Mouse (Mus musculus): ENCODE results near the gene Cad. TPM values are rescaled to one million over a fixed set of nuclear protein-coding genes. Genes with fewer than 3 reads are reported as not detected.

Gene Cad
- polyA plus RNA-seq, 1 experiment from 2014 or later = 39.8 TPM

DNA sequence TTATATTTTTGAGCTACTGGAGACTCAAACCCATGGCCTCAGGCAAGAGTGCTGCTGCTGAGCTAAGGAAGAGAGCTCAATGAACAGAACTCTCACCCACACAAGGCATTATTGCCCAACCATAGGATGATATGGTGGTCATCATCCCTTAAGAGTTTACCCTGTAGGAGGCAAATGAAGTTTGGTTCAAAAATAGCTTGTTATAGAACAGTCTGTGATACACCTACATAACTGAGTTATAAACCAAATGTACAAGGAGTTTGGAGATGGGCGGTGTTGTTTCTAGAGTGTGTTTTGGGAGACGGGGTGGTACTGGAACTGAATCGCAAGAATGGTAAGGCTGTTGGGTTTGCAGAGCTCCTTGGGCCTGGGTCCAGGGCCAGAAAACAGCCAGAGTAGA lies 15.2 kb downstream of the Cad start:
- ChIA-PET POLR2A (no interaction called here), CTCF (interaction anchor here (1.1 to 2.7 kb wide), 4 partner anchors 11 to 16 kb away, joined by 3 to 15 read pairs (median 3); partner anchors contain the start of gene Cad)
- ATAC-seq (no peak), DNase-seq (ENCODE audit: low read depth, low spot score) (no peak)
- H3K27me3 ChIP-seq = no peaks in the 10 kb centered on the region
- TF ChIP-seq CTCF (IDR thresholded peaks at IDR 0.05) = no peak
- in situ Hi-C loops (cut with MboI; ENCODE audit: low pct_unique_long_range_greater_than_20kb) = no loop called here

GRCm38 (mm10) chr5:31071059-31071458 lies 16.5 kb downstream of the Cad start:
- in situ Hi-C loops (cut with MboI; ENCODE audit: low pct_unique_long_range_greater_than_20kb) = no loop called here
- ChIA-PET CTCF (interaction anchor here (2.7 kb wide), 1 partner anchor 10 kb away, joined by 15 read pairs; no protein-coding TSS in a partner anchor), POLR2A (no interaction called here)
- H3K27me3 ChIP-seq = no peaks in the 10 kb centered on the region
- DNase-seq (ENCODE audit: low read depth, low spot score) = no peak
- TF ChIP-seq CTCF (IDR thresholded peaks at IDR 0.05) = no peak
- ATAC-seq = no peak

DNA sequence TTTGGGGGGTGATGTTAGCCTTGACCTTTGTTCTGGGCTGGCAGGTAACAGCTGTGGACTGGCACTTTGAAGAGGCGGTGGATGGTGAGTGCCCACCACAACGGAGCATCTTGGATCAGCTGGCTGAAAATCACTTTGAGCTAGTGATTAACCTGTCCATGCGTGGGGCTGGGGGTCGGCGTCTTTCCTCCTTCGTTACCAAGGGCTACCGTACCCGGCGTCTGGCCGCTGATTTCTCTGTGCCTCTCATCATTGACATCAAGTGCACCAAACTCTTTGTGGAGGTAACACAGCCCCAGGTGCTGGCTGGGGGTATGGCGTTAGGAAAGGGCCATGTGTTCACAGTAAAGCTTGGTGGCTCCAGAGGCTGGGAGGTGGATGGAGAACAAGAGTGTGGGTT lies 17.2 kb downstream of the Cad start:
- no peak for TF ChIP-seq CTCF (IDR thresholded peaks at IDR 0.05)
- in situ Hi-C loops (cut with MboI; ENCODE audit: low pct_unique_long_range_greater_than_20kb) = no loop called here
- DNase-seq (ENCODE audit: low read depth, low spot score) = no peak
- no peak for ATAC-seq
- ChIA-PET CTCF (interaction anchor here (1.2 to 1.9 kb wide), 3 partner anchors 9 to 10 kb away, joined by 3 to 5 read pairs (median 3); no protein-coding TSS in a partner anchor), POLR2A (no interaction called here)
- no peaks in the 10 kb centered on the region for H3K27me3 ChIP-seq

- in situ Hi-C loops (cut with MboI; ENCODE audit: low pct_unique_long_range_greater_than_20kb) = no loop called here
- no peaks in the 10 kb centered on the region for H3K27me3 ChIP-seq
- ChIA-PET CTCF (interaction anchor here (1.9 kb wide), 1 partner anchor 11 kb away, joined by 5 read pairs; no protein-coding TSS in a partner anchor), POLR2A (no interaction called here)
- no peak for ATAC-seq
- no peak for TF ChIP-seq CTCF (IDR thresholded peaks at IDR 0.05)
- DNase-seq (ENCODE audit: low read depth, low spot score) = no peak
Measured at GRCm38 (mm10) chr5:31073176-31073575, 18.6 kb downstream of the Cad start.

DNA sequence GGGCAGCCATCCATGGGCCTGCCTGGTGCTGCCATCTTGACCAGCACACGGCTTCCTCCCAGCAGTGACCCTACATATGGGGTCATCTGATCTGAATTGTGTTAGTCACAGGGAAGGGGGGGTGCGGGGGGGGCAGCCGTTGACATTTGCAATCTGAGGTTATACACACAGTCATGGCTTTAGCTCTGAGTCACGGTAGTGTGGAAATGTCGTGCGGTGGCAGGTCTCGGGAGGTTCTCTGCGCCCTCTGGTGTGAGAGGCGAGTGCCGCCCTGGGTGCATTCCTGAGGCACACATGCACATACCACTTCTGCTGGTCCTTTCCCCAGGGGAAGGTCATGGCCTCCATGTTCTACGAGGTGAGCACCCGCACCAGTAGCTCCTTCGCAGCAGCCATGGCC lies 21.8 kb downstream of the Cad start:
- in situ Hi-C loops (cut with MboI; ENCODE audit: low pct_unique_long_range_greater_than_20kb) = no loop called here
- no peaks in the 10 kb centered on the region for H3K27me3 ChIP-seq
- DNase-seq (ENCODE audit: low read depth, low spot score) (no peak), ATAC-seq (no peak)
- TF ChIP-seq CTCF (IDR thresholded peaks at IDR 0.05) = no peak
- ChIA-PET POLR2A (no interaction called here), CTCF (no interaction called here)

DNA sequence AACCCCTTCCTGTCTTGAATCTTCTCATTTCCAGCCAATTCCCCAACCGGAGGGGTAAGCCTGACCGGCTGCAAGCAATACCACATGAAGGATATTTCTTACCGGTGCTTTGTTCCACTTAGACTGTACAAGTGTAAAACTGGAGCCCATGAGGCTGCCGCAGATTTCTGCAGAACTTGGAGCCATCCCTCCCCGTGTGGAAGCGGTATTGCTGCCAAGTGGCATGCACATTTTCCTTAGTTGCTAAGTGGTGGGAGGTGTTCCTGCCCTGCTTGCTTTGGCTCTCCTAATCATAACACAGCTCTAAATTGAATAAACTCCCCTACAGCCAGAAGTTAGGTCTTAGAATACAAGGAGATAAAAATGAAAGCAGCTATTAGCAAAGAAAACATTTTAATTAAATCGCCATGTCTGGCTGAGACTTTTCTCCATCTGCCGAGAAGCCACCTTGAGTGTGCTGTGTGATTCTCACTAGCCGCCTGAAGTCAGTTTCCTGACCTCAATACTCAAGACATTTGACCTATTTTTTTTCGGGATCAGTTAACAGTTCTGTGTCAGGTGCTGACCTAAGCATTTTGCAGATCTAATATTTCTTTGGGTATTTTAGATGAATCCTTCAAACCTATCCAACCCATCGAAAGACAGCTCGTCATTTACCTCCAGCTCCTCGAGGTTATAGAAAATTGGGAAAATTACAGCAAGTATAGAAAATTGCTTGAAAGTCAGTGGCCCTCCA lies 25.6 kb downstream of the Cad start:
- CTCF ChIA-PET = interaction anchor here (0.8 to 3.3 kb wide), 3 partner anchors 8 to 32 kb away, joined by 3 to 15 read pairs (median 3); no protein-coding TSS in a partner anchor
- H3K27me3 ChIP-seq = no peaks in the 10 kb centered on the region
- DNase-seq (ENCODE audit: low read depth, low spot score) (no peak), ATAC-seq (no peak)
- no peak for TF ChIP-seq CTCF (IDR thresholded peaks at IDR 0.05)
- POLR2A ChIA-PET = no interaction called here
- in situ Hi-C loops (cut with MboI; ENCODE audit: low pct_unique_long_range_greater_than_20kb) = no loop called here

- H3K27me3 ChIP-seq = no peaks in the 10 kb centered on the region
- ATAC-seq (no peak), DNase-seq (ENCODE audit: low read depth, low spot score) (no peak)
- CTCF ChIA-PET = interaction anchor here (0.8 to 3.3 kb wide), 3 partner anchors 9 to 31 kb away, joined by 3 to 15 read pairs (median 3); no protein-coding TSS in a partner anchor
- POLR2A ChIA-PET = no interaction called here
- in situ Hi-C loops (cut with MboI; ENCODE audit: low pct_unique_long_range_greater_than_20kb) = no loop called here
- TF ChIP-seq CTCF (IDR thresholded peaks at IDR 0.05) = no peak
Measured at GRCm38 (mm10) chr5:31080795-31081164, 26.2 kb downstream of the Cad start.

GRCm38 (mm10) chr5:31081386-31081785 lies 26.8 kb downstream of the Cad start:
- ChIA-PET POLR2A (no interaction called here), CTCF (interaction anchor here (1.1 to 3.3 kb wide), 2 partner anchors 9 to 11 kb away, joined by 3 to 15 read pairs; no protein-coding TSS in a partner anchor)
- no peak for TF ChIP-seq CTCF (IDR thresholded peaks at IDR 0.05)
- ATAC-seq (no peak), DNase-seq (ENCODE audit: low read depth, low spot score) (no peak)
- no peaks in the 10 kb centered on the region for H3K27me3 ChIP-seq
- in situ Hi-C loops (cut with MboI; ENCODE audit: low pct_unique_long_range_greater_than_20kb) = no loop called here

GRCm38 (mm10) chr5:31082355-31082754 lies 27.8 kb downstream of the Cad start:
- CTCF ChIA-PET = interaction anchor here (0.9 to 3.3 kb wide), 3 partner anchors 10 to 29 kb away, joined by 3 to 15 read pairs (median 3); no protein-coding TSS in a partner anchor
- no peaks in the 10 kb centered on the region for H3K27me3 ChIP-seq
- TF ChIP-seq CTCF (IDR thresholded peaks at IDR 0.05) = no peak
- ATAC-seq = no peak
- POLR2A ChIA-PET = no interaction called here
- no peak for DNase-seq (ENCODE audit: low read depth, low spot score)
- in situ Hi-C loops (cut with MboI; ENCODE audit: low pct_unique_long_range_greater_than_20kb) = no loop called here

DNA sequence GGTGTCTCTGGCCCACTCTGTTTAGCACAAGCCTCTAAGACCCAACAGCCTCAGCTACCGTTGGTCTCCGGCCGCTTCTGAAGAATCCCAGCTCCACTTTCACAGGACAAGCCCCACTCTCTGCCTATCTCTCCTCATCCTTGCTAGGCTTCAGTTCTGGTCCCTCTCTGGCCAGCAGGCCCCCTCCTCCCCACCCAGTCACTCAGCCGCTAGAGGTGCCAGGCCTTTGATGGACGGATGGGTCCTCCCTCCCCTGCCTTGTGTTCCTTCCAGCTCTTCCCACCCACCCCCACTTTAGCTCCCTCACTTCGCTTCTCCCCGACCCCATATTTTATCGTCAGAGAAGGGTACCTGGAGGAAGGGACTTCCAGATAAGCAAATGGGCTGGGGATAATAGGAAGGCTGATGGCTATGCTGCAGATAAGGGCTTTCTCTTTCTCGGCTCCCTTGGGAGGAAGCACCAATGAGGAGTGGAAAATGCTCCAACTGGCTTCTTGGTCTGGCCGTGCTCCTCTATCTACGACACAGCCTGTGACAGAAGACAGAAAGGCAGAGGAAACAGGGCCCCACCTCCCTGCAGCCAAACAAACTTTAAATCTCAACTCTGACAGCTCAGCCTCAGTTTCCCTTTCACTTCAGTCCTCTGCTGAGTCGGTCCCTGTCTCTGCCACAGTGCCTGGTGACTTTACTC lies 28.5 kb downstream of the Cad start:
- ATAC-seq = no peak
- H3K27me3 ChIP-seq = no peaks in the 10 kb centered on the region
- POLR2A ChIA-PET = no interaction called here
- TF ChIP-seq CTCF (IDR thresholded peaks at IDR 0.05) = no peak
- DNase-seq (ENCODE audit: low read depth, low spot score) = no peak
- CTCF ChIA-PET = interaction anchor here (0.9 to 3.3 kb wide), 2 partner anchors 13 to 29 kb away, joined by 3 to 15 read pairs; no protein-coding TSS in a partner anchor
- in situ Hi-C loops (cut with MboI; ENCODE audit: low pct_unique_long_range_greater_than_20kb) = no loop called here

GRCm38 (mm10) chr5:31083949-31084348 lies 29.4 kb downstream of the Cad start:
- POLR2A ChIA-PET = no interaction called here
- ATAC-seq (no peak), DNase-seq (ENCODE audit: low read depth, low spot score) (no peak)
- CTCF ChIA-PET = no interaction called here
- no peaks in the 10 kb centered on the region for H3K27me3 ChIP-seq
- in situ Hi-C loops (cut with MboI; ENCODE audit: low pct_unique_long_range_greater_than_20kb) = no loop called here
- no peak for TF ChIP-seq CTCF (IDR thresholded peaks at IDR 0.05)
